Mouse (Mus musculus): ENCODE data around the gene Sys1. TPM values are rescaled to one million over a fixed set of nuclear protein-coding genes. Genes with fewer than 3 reads are reported as not detected.
A peak's percentile ranks its signal among the peaks of the same experiment; 100 is the strongest.

Sys1 gene
- polyA plus RNA-seq, 1 experiment from 2014 or later, result 51.1 TPM

DNA sequence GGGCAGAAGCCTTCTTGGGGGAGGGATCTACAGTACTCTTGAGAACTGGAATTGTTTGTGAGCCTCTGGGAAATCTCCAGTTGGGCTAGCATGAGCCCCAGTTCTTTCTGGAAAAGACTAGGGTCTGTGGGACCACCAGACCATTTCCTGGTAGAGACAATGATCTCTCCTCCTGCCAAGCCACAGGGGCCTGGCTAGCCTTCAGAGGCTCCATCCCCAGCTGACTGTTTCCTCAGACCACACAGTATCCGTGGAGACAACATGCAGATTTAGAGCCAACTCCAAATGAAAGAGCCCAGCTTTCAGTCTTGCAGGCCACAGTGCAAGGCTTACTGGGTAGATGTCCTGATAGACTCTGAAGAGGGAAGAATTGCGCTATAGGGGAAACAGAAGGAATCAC is 37.4 kb downstream of the Sys1 start:
- no peak overlapping the region for H3K4me2 ChIP-seq (replicated peaks)
- H3K4me1 ChIP-seq (replicated peaks), result peaks cover 7% of the 10 kb centered on the region; the same call in 1 of the 2 replicates
- H3K4me3 ChIP-seq (replicated peaks), result no peak overlapping the region
- WGBS, result 55% methylated on average over 2 of the region's 2 CpGs
- no peak overlapping the region for H3K27ac ChIP-seq
- H3K36me3 ChIP-seq, result no peaks in the 10 kb centered on the region
- no peaks in the 10 kb centered on the region for H3K27me3 ChIP-seq (replicated peaks)
- no peak overlapping the region for H3K9ac ChIP-seq
- no peak for ATAC-seq
- H3K9me3 ChIP-seq, result no peaks in the 10 kb centered on the region

DNA sequence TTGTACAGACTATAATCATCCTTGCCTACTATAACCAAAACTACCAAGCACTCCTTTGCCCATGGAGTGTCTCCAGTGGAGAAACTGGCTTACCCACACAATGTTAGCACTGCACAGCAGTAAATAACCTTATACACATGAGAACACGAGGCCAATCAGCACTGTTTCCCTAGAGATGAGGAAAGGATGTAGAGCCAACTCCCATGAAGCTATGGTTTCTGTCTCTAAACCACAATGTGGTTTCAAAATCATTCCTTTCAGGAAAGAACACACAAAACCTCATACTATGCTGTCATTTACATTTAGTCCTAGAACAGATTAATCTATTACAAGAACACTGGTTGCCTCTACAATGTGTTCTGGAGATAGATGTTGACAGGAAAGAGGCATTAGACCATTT is 39.6 kb downstream of the Sys1 start:
- Histone ChIP-seq H3K9ac (no peak overlapping the region), H3K36me3 (peaks cover 7% of the 10 kb centered on the region; the same call in 1 of the 2 replicates), H3K27me3 (replicated peaks) (no peaks in the 10 kb centered on the region), H3K27ac (no peak overlapping the region), H3K4me1 (replicated peaks) (peaks cover 7% of the 10 kb centered on the region; the same call in 1 of the 2 replicates), H3K9me3 (no peaks in the 10 kb centered on the region), H3K4me2 (replicated peaks) (peak overlapping the region; percentile 91; the same call in 1 of the 2 replicates), H3K4me3 (replicated peaks) (no peak overlapping the region)
- no peak for ATAC-seq
- 52% methylated on average over 1 of the region's 1 CpGs for WGBS

DNA sequence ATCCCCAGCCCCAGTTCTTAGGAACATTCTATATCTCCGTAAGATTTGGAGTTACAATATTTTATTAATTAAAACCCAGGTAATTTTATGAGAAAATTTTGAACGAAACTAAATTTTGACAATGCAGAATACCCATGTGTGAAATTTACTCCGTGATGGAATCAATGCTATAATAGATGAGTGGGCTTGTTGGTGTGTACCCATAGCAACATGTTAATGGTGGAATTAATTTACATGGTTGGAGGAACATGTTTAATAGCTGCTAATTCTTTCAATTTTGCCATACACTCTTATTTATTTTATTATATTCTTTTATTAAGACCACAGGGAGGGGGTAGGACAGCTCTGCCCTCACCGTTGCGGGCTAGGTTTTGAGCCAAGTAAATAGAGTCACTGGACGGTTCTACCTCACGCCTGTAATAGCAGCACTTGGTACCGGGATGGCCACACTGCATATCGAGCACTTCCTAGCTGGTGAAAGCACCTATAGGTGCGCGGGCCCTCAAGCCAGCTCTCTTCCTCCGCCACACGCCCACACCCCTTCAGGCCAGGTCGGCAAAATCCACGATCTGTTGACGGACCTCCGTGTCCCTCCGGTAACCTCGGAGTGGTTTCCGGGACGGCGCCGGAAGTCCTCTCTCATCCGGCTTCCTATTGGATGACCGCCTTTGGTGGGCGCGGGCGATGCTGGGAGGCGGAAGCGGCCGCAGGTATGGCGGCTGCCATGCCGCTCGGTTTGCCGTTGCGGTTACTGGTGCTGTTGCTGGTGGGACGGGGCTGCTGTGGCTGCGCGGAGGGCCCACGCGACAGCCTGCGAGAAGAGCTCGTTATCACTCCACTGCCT is 40.3 kb downstream of the Sys1 start, which contains the start of gene Pigt:
Gene Pigt, plus strand, starts transcription at position 674 of the 844 bp plus-strand sequence.
- peak within 1 kb of the TSS; percentile 91 for H3K4me2 ChIP-seq (replicated peaks)
- H3K36me3 ChIP-seq, result peaks cover 9% of the 10 kb centered on the region; the same call in 1 of the 2 replicates
- peaks cover 7% of the 10 kb centered on the region; the same call in 1 of the 2 replicates for H3K4me1 ChIP-seq (replicated peaks)
- no peaks in the 10 kb centered on the region for H3K27me3 ChIP-seq (replicated peaks)
- H3K4me3 ChIP-seq (replicated peaks), result peak within 1 kb of the TSS; percentile 70
- no peaks in the 10 kb centered on the region for H3K9me3 ChIP-seq
- peak within 1 kb of the TSS; percentile 67; the same call in 1 of the 2 replicates for H3K27ac ChIP-seq
- H3K9ac ChIP-seq, result peak within 1 kb of the TSS; percentile 61
- 4% methylated on average over 43 of the region's 43 CpGs for whole genome bisulfite sequencing
- ATAC-seq, result peak; percentile 97

DNA sequence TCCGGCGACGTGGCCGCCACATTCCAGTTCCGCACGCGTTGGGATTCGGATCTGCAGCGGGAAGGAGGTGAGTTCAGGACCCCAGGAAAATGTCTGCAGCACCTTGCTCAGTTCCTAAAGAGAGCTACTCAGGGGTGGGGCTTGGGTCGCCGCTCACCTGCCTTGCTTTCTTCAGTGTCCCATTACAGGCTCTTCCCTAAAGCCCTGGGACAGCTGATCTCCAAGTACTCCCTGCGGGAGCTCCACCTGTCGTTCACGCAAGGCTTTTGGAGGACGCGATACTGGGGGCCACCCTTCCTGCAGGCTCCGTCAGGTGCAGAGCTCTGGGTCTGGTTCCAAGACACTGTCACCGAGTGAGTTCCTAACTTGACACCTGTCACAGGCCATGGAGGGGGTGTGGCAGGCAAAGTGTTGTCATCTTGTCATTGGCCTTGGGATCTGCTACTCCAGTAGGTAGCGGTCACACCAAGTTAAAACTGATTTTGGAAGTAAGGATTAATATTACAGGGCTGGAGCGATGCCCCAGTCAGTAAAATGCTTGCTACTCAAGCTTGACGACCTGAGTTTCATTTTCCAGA is 41.0 kb downstream of the Sys1 start:
- peak; percentile 59 for ATAC-seq

DNA sequence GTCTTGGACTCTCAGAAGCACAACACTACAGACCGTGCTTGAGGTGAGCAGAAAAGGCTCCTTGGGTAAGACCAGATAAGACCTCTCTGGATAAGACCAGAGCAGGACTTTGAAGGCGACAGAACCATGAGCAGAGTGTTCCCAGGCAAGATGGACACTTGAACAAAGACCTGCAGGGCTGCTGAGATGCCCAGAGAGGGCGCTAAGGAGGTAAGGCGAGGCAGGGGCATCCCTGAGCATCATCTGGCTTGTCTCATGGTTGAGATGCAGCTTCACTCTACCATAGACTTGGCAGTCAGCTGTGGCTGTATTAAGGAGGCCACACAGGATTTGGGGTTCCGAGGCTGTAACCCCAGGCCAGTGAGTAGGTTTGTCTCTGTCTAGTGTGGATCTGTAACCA is 42.6 kb downstream of the Sys1 start:
- Histone ChIP-seq H3K36me3 (peaks cover 25% of the 10 kb centered on the region), H3K9ac (no peak overlapping the region), H3K9me3 (no peaks in the 10 kb centered on the region), H3K4me2 (replicated peaks) (no peak overlapping the region), H3K4me3 (replicated peaks) (no peak overlapping the region), H3K27me3 (replicated peaks) (no peaks in the 10 kb centered on the region), H3K27ac (no peak overlapping the region), H3K4me1 (replicated peaks) (peaks cover 7% of the 10 kb centered on the region; the same call in 1 of the 2 replicates)
- WGBS, result 70% methylated on average over 5 of the region's 5 CpGs
- ATAC-seq, result no peak

More for the DNA sequence above, 41.0 kb downstream of the Sys1 start:
- Histone ChIP-seq H3K9ac (peak overlapping the region; percentile 61), H3K4me2 (replicated peaks) (peak overlapping the region; percentile 91), H3K27me3 (replicated peaks) (no peaks in the 10 kb centered on the region), H3K4me3 (replicated peaks) (peak overlapping the region; percentile 70), H3K9me3 (no peaks in the 10 kb centered on the region), H3K4me1 (replicated peaks) (peaks cover 7% of the 10 kb centered on the region; the same call in 1 of the 2 replicates), H3K27ac (no peak overlapping the region), H3K36me3 (peaks cover 14% of the 10 kb centered on the region; the same call in 1 of the 2 replicates)
- 5% methylated on average over 21 of the region's 21 CpGs for WGBS

DNA sequence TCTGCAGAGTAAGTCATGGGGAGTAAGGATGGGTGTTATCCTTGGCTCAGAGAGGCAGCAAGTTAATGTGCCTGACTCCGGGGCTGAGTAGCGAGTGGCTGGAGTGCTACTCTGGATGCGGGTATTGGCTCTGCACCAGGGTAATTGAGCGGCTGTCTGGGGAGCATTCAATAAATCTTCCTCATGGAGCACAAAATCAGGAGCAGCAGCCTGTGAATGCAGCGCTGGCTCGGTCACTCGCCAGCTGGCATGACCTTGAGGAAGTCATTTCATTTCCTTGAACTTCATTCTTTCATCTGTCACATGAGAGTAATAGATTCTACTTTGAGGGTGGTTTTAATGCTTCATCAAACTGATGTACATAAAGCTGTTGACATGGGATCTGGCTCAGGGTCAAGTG is 43.7 kb downstream of the Sys1 start:
- WGBS, result 89% methylated on average over 7 of the region's 7 CpGs
- no peak for ATAC-seq
- no peaks in the 10 kb centered on the region for H3K9me3 ChIP-seq

DNA sequence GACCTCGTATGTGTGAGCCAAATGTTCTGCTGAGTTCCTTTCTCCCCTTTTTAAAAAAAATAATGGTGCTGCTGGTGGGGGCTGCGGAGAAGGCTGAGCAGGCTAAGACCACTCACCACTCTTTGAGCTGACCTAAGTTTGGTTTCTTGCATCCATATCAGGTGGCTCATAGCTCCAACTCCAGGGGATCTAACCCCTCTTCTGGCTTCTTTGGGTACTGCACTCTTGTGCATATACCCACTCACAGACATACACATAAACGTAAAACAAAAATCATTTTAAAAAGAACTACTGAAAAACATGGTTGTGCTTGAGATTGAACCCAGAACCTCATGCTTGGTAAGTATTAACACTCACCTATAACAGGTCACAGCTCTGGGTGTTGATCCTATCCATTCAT is 48.2 kb downstream of the Sys1 start:
- WGBS, result 95% methylated on average over 3 of the region's 3 CpGs
- H3K27ac ChIP-seq, result no peak overlapping the region
- H3K9ac ChIP-seq, result no peak overlapping the region
- no peak for ATAC-seq
- H3K36me3 ChIP-seq, result peaks cover 37% of the 10 kb centered on the region
- no peak overlapping the region for H3K4me2 ChIP-seq (replicated peaks)
- H3K4me1 ChIP-seq (replicated peaks), result no peaks in the 10 kb centered on the region
- H3K27me3 ChIP-seq (replicated peaks), result no peaks in the 10 kb centered on the region
- H3K4me3 ChIP-seq (replicated peaks), result no peak overlapping the region
- H3K9me3 ChIP-seq, result no peaks in the 10 kb centered on the region

More for the DNA sequence above, 43.7 kb downstream of the Sys1 start:
- Histone ChIP-seq H3K4me1 (replicated peaks) (peaks cover 7% of the 10 kb centered on the region; the same call in 1 of the 2 replicates), H3K9ac (no peak overlapping the region), H3K4me2 (replicated peaks) (no peak overlapping the region), H3K27ac (no peak overlapping the region), H3K27me3 (replicated peaks) (no peaks in the 10 kb centered on the region), H3K4me3 (replicated peaks) (no peak overlapping the region), H3K36me3 (peaks cover 34% of the 10 kb centered on the region)

DNA sequence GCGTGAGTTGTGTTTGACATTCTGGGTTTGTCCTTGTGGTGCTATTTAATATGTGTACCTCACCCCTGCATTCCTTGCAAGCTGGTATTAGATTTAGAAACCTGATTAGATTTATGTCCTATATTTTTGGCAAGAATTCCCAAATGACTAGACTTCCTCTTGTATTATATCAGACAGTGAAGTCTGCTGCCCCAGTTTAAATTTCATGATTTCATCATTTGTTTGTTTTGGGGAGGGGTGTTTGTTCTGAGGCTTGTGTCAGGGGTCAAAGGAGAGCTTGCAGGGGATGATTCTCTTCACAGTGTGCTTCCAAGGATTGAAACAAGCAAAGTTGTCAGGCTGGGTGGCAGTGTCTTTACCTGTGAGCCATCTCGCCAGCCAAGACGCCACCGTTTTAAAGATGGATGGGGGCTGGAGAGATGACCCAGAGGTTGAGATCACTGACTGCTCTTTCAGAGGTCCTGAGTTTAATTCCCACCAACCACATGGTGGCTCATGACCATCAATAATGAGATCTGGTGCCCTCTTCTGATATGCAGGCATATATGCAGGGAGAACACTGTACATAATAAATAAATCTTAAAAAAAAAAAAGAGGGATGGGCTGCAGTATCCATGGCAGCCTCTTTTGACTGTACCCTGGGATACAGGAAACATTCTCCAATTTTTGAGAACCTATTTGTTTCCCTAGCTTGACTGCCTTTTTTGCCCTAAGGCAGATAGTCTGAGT is 49.0 kb downstream of the Sys1 start:
- H3K27ac ChIP-seq, result no peak overlapping the region
- no peak overlapping the region for H3K4me2 ChIP-seq (replicated peaks)
- no peak overlapping the region for H3K9ac ChIP-seq
- H3K27me3 ChIP-seq (replicated peaks), result no peaks in the 10 kb centered on the region
- no peak overlapping the region for H3K4me3 ChIP-seq (replicated peaks)
- H3K4me1 ChIP-seq (replicated peaks), result no peaks in the 10 kb centered on the region
- ATAC-seq, result no peak
- no peaks in the 10 kb centered on the region for H3K9me3 ChIP-seq
- H3K36me3 ChIP-seq, result peaks cover 30% of the 10 kb centered on the region
- WGBS, result 73% methylated on average over 4 of the region's 4 CpGs

DNA sequence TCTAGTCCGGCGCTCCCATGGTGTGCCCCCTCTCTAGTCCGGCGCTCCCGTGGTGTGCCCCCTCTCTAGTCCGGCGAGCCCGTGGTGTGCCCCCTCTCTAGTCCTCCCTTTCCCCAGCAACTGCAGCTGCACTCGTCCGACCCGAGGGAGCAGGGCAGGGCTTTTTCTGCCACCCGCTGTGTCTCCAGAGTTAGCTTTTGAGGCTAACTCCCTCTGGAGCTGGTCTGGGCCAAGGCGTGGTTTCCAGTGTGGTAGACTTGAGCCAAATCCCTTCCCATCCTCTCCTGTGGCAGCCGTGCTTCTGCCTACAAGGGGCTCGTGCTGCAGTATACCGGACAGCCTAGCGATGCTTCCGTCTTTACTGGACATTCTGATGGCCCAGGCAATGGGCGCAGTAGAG is 51.0 kb downstream of the Sys1 start:
- H3K27ac ChIP-seq, result no peak overlapping the region
- WGBS, result 87% methylated on average over 19 of the region's 19 CpGs
- peaks cover 23% of the 10 kb centered on the region for H3K36me3 ChIP-seq
- no peaks in the 10 kb centered on the region for H3K4me1 ChIP-seq (replicated peaks)
- no peak overlapping the region for H3K4me2 ChIP-seq (replicated peaks)
- H3K4me3 ChIP-seq (replicated peaks), result no peak overlapping the region
- ATAC-seq, result no peak
- no peaks in the 10 kb centered on the region for H3K27me3 ChIP-seq (replicated peaks)
- H3K9ac ChIP-seq, result no peak overlapping the region
- no peaks in the 10 kb centered on the region for H3K9me3 ChIP-seq

DNA sequence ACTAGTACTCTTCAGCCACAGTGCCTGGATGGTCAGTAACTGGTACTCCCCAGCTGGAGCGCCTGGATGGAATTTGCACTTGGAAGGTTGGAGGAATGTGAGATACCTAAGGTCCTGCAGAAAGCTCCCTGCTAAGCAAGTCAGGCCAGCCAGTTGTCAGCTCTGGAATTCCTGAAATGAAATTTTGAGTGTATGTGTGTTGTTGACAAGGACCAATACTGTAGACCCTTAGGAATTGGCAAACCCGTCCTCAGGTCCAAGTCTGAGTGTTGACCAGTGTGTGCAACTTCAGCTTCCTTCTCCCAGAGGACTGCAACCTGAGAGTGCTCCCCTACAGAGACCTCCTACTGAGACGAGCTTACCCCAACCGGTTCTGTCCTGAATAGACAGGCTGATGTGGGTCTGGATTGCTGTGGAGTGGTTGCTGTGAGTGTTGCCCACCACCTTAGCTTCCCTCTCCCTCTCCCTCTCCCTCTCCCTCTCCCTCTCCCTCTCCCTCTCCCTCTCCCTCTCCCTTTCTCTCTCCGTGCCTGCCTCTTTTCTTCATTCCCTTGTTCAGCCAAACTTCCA is 53.9 kb downstream of the Sys1 start:
- Histone ChIP-seq H3K9ac (no peak overlapping the region), H3K4me2 (replicated peaks) (no peak overlapping the region), H3K27ac (no peak overlapping the region), H3K36me3 (peaks cover 3% of the 10 kb centered on the region; the same call in 1 of the 2 replicates), H3K4me1 (replicated peaks) (peaks cover 6% of the 10 kb centered on the region; the same call in 1 of the 2 replicates), H3K4me3 (replicated peaks) (no peak overlapping the region), H3K27me3 (replicated peaks) (no peaks in the 10 kb centered on the region), H3K9me3 (no peaks in the 10 kb centered on the region)
- 47% methylated on average over 5 of the region's 5 CpGs for WGBS
- no peak for ATAC-seq

DNA sequence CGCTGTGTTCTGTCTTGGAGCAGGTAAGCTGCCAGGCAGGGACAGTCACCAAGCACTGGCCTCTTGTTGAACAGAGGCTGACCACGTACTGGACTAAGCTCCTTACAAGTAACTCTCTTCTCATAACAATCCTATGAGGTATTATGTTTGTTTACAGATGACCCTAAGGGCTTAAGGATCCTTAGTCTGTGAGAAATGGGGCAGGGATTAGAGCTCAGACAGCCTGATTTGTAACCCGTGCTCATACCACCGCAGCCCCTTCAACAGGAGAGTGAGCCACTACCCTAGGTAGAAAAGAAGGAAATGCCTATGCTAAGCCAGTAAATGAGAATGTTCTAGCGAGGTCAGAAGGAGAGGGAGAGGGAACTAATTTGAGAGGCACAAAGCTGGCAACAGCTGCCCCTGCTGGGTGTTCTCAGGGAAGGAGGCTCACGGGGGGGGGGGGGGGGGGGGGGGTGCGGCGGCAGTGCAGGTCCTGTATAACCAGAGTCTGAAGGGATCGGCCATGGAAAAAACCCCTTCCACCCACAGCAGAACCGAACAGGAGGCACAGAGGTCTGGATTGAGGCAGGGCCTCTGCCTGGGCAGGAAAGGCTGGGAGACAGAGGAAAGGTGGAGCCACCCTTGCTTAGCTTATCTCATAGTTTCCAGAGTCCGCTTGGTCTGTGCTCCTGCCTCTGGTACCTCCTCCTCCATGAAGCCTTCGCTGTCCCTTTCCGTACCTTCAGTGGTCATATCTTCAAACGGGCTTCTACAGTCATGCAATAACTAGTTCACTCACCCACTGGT is 55.6 kb downstream of the Sys1 start:
- 57% methylated on average over 12 of the region's 14 CpGs for WGBS
- peak; percentile 62 for ATAC-seq
- H3K4me3 ChIP-seq (replicated peaks), result no peak overlapping the region
- no peak overlapping the region for H3K27ac ChIP-seq
- H3K36me3 ChIP-seq, result no peaks in the 10 kb centered on the region
- no peaks in the 10 kb centered on the region for H3K9me3 ChIP-seq
- peaks cover 6% of the 10 kb centered on the region; the same call in 1 of the 2 replicates for H3K4me1 ChIP-seq (replicated peaks)
- H3K4me2 ChIP-seq (replicated peaks), result no peak overlapping the region
- no peak overlapping the region for H3K9ac ChIP-seq
- no peaks in the 10 kb centered on the region for H3K27me3 ChIP-seq (replicated peaks)
